Mouse (Mus musculus): ENCODE data around the gene Mtmr1.

Mtmr1 gene

GRCm38 (mm10) chrX:71442916-71443315 is 78.4 kb downstream of the Mtmr1 start:
- no peak for DNase-seq (ENCODE audit: low read depth, low spot score)

GRCm38 (mm10) chrX:71456078-71456737 is 91.6 kb downstream of the Mtmr1 start:
- no peak for DNase-seq (ENCODE audit: low read depth, low spot score)

GRCm38 (mm10) chrX:71464138-71464826 is 99.7 kb downstream of the Mtmr1 start:
- DNase-seq (ENCODE audit: low read depth, low spot score) = peak; percentile 48

DNA sequence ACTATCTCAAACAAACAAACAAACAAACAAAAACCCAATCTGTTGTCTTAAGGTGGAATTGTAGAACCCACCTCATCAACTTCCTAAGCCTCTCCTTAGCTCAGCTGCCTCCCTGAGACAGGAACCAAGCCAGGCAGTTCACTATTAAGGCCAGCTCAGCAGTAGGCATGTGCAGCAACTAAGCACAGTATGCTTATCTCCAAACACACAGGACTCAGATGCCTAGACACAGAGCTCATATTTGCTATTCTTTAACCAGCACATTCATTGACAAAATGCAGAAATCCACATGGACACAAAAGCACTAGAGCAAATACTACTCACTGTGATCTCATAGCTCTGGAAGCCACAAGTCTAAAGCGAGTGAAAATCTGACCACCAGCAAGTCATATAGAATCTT is 100.9 kb downstream of the Mtmr1 start:
- no peak for DNase-seq (ENCODE audit: low read depth, low spot score)

DNA sequence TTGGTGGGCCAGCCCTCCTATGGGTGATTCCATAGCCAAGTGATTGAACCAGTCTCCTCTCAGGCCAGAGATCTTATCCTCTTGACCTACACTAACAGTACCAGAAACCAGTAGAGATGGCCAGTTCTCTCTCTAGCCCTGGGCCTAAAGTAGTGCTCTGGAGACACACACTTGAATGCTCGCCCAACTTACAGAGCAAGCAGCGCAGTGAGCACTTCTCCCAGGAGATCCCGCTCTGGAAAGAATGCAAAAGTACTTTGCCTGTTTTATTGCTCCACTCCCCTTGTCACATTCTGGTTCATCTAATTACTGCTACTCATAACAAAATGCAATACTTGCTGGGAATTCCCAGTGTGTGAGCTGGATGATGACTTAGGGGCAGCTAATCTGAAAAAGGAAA is 102.9 kb downstream of the Mtmr1 start:
- no peak for DNase-seq (ENCODE audit: low read depth, low spot score)

All from brain, adult 2 months (tissue).